Mouse (Mus musculus) kidney, postnatal 4 days (tissue): ENCODE results near the gene Klf2.

ENCODE experiments used
- DNase-seq, 2 experiments: peaks; one replicate each; pipeline ENCODE4 v3.0.0; 2021; ENCODE audit warnings: mixed read lengths in 2 of 2

Klf2 gene

GRCm38 (mm10) chr8:72318801-72319322 is at the start of gene Klf2:
Klf2 (plus strand) TSS chr8:72319033.
- DNase-seq: peak; percentile 96 to 97

GRCm38 (mm10) chr8:72270606-72271005 is 48.2 kb upstream of the Klf2 start:
- no peak for DNase-seq

GRCm38 (mm10) chr8:72271051-72271660 is 47.7 kb upstream of the Klf2 start:
- DNase-seq: no peak

GRCm38 (mm10) chr8:72271691-72272090 is 47.1 kb upstream of the Klf2 start:
- no peak for DNase-seq

- peak; percentile 77 to 85 for DNase-seq
Measured at GRCm38 (mm10) chr8:72272361-72272760, 46.5 kb upstream of the Klf2 start.

GRCm38 (mm10) chr8:72273111-72273770 is 45.6 kb upstream of the Klf2 start:
- DNase-seq: no peak

- DNase-seq: no peak
Measured at GRCm38 (mm10) chr8:72273807-72274206, 45.0 kb upstream of the Klf2 start.

GRCm38 (mm10) chr8:72277244-72277643 is 41.6 kb upstream of the Klf2 start:
- DNase-seq: no peak

GRCm38 (mm10) chr8:72279151-72279550 is 39.7 kb upstream of the Klf2 start:
- no peak for DNase-seq

- DNase-seq: peak; percentile 64 to 78
Measured at GRCm38 (mm10) chr8:72281634-72282033, 37.2 kb upstream of the Klf2 start.

GRCm38 (mm10) chr8:72285285-72285684 is 33.5 kb upstream of the Klf2 start:
- DNase-seq: no peak

- no peak for DNase-seq
Measured at GRCm38 (mm10) chr8:72289051-72289450, 29.8 kb upstream of the Klf2 start.

GRCm38 (mm10) chr8:72291104-72291503 is 27.7 kb upstream of the Klf2 start:
- no peak for DNase-seq

GRCm38 (mm10) chr8:72293309-72293708 is 25.5 kb upstream of the Klf2 start:
- DNase-seq: no peak

GRCm38 (mm10) chr8:72295125-72295524 is 23.7 kb upstream of the Klf2 start:
- DNase-seq: no peak

GRCm38 (mm10) chr8:72295679-72296078 is 23.2 kb upstream of the Klf2 start:
- peak; percentile 79 to 87 for DNase-seq

- no peak for DNase-seq
Measured at GRCm38 (mm10) chr8:72296561-72296960, 22.3 kb upstream of the Klf2 start.

GRCm38 (mm10) chr8:72298928-72299327 is 19.9 kb upstream of the Klf2 start:
- DNase-seq: no peak

GRCm38 (mm10) chr8:72300654-72301400 is 18.0 kb upstream of the Klf2 start:
- peak in 1 of 2 experiments; percentile 11 for DNase-seq

GRCm38 (mm10) chr8:72301497-72301896 is 17.3 kb upstream of the Klf2 start:
- no peak for DNase-seq

GRCm38 (mm10) chr8:72302986-72303612 is 15.7 kb upstream of the Klf2 start:
- no peak for DNase-seq

- peak; percentile 29 to 59 for DNase-seq
Measured at GRCm38 (mm10) chr8:72303633-72304032, 15.2 kb upstream of the Klf2 start.
